Mouse (Mus musculus) gonadal fat pad, adult 2 months (tissue): ENCODE results near the gene Tnfsf15. TPM values are rescaled to one million over a fixed set of nuclear protein-coding genes. Genes with fewer than 3 reads are reported as not detected.

Experiments
- DNase-seq: peaks from one replicate; pipeline ENCODE4 v3.0.0-alpha.2; 2012; ENCODE audit warnings: low read depth
- polyA plus RNA-seq: library from polyadenylated mRNA; depleted of rRNA; stranded (reverse); fragments of >200 nt; gene quantifications from 2 replicates; pipeline ENCODE4 v1.2.3, GENCODE M21; 2012; rRNA removed

Gene Tnfsf15
- polyA plus RNA-seq, 1 experiment: 0.22 TPM

GRCm38 (mm10) chr4:63684412-63685252 is 60.3 kb downstream of the Tnfsf15 start:
- no peak for DNase-seq

- DNase-seq: no peak
Measured at GRCm38 (mm10) chr4:63683716-63684115, 61.2 kb downstream of the Tnfsf15 start.

GRCm38 (mm10) chr4:63683056-63683455 is 61.9 kb downstream of the Tnfsf15 start:
- DNase-seq: no peak

- no peak for DNase-seq
Measured at GRCm38 (mm10) chr4:63682441-63682840, 62.5 kb downstream of the Tnfsf15 start.

- DNase-seq: no peak
Measured at GRCm38 (mm10) chr4:63681557-63681956, 63.4 kb downstream of the Tnfsf15 start.

Other genes with a start within 250 kb of the Tnfsf15 start
- gene Whrn, start 249.1 kb downstream of the Tnfsf15 start, polyA plus RNA-seq: 12.9 and 19.2 TPM in 2 replicates
- gene Atp6v1g1, start 200.3 kb downstream of the Tnfsf15 start, polyA plus RNA-seq: 90.6 and 126 TPM in 2 replicates
- 21.0 and 25.8 TPM in 2 replicates for gene Tmem268, start 186.3 kb downstream of the Tnfsf15 start, polyA plus RNA-seq
- gene Gm11213, start 139.9 kb downstream of the Tnfsf15 start, polyA plus RNA-seq: not detected in 2 replicates
- gene Tex48, start 122.7 kb downstream of the Tnfsf15 start, polyA plus RNA-seq: 1.2 and 2.4 TPM in 2 replicates
- gene Gm11214, start 81.7 kb downstream of the Tnfsf15 start, polyA plus RNA-seq: not detected in 2 replicates
- 0.04 and 0.05 TPM in 2 replicates for gene Tnfsf8, start 116.2 kb upstream of the Tnfsf15 start, polyA plus RNA-seq